Mouse (Mus musculus) cerebellum, adult 9-10 months (tissue): Measurements from ENCODE around the gene Vars2.

Experiments used
- DNase-seq: peaks from one replicate; pipeline ENCODE4 v3.0.0; 2022

The Vars2 gene

DNA sequence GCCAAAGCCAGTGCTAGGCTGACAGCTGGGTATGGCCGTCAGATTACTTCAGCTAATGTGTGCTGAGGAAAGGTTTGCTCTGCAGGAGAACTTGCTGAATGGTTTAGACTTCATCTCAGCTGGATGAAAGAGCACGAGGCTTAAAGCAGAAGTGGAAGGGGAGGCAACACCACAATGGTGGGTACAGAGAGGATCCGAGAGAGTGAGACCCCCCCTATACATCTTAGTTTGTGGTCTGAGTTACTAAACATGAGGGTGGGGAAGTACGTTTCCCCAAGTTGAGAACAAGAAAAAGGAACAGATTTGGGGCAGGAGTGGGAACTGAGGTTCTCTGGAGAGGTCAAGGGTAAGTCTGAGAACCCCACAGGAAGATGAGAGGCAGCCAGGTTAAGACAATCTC is 25.0 kb upstream of the Vars2 start:
- DNase-seq, result no peak

GRCm38 (mm10) chr17:35691811-35692210 is 24.4 kb upstream of the Vars2 start:
- no peak for DNase-seq

GRCm38 (mm10) chr17:35689936-35690645 is 22.7 kb upstream of the Vars2 start:
- no peak for DNase-seq

GRCm38 (mm10) chr17:35688347-35689175 is 21.2 kb upstream of the Vars2 start:
- DNase-seq, result no peak

GRCm38 (mm10) chr17:35685061-35685460 is 17.7 kb upstream of the Vars2 start:
- DNase-seq, result no peak

DNA sequence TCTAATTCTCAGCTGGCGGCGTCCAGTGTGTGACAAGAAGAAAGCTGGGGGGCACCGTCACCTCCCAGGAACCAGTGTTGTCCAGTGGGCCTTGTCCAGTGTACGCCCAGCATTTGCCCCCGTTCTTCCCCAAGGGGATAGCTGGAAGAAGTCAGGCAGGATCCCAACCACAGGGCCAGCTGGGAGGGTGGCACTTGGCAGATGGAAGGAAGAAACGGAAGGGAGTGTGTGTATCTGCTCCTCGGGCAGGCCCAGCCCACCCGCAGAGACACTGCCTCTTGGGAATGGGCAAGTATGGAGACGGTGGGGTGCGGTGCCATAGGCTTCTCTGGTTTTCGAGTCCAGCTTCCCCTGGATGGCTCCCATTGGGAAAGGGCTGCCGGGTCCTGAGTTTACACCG is 14.6 kb upstream of the Vars2 start:
- no peak for DNase-seq

DNA sequence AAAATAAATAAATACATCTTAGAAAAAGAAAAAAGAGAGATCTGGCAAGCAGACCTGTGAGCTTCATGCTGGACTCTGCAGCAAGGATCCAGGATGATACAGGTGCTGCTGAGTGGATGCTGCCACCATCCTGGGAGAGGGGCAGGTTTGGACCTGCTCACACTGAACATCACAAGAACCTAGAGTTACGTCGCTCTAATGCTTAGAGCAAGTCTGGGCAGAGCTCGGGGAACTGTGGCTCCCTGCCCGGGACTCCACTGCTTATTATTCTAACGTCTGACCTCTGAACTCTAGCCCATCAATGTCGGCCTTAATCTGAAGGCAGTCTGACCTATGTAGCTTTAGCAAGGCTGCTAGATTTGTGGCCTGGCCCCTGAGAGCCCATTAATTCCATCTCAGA is 13.2 kb upstream of the Vars2 start:
- DNase-seq, result no peak

DNA sequence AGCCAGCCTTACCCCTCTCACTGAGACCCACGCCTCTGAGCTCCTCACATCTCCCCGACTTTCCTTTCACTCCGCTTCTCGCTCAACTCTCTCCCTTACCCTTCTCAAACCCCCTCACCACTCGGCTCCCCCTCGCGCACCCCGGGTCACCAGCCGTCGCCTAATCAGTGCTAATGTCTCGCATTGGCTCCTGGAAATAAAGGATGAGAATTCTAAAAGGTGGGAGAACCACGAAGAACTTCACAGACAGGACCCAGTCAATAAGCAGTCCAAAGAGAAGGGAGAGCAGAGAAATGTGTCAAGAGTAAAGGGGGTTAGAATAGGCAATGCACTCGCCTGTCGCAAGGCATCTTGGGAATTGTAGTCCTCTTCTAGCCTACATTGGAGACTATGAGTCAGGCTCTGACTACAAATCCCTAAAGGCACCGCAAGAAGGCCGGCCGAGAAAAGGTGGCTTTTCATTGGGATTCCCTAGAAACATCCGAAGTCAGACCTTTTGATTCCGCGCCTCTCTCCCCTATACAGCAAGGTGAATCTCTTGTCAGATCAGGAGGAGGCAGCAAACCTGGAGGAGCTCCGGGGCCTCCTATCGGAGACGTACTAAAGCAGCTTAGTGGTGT is 6.1 kb upstream of the Vars2 start, which contains the start of gene Gtf2h4:
Gene Gtf2h4 (minus strand): TSS at position 324 of the 620 bp plus-strand sequence.
- peak; percentile 98 for DNase-seq

- no peak for DNase-seq
Measured at GRCm38 (mm10) chr17:35672527-35672926, 5.1 kb upstream of the Vars2 start.

DNA sequence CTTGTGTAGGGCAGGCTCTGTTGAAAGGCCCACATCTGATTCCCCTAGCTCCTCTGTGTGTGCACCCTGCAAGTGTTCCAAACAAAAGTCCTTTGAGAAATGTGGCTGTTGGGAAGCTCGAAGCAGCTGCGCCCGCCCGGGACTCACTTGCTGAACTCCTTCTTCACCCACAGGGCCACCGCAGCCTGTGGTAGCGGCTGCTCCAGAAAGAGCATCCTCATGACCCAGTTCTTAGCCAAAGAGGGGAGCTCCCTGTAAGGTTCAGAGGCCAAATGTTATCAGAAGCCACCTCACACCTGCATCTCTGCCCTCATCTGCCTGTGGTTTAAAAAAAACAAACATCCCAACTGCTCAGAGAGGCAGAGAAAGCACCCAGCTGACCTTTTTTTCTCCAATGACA is 4.5 kb upstream of the Vars2 start:
- DNase-seq, result no peak

DNA sequence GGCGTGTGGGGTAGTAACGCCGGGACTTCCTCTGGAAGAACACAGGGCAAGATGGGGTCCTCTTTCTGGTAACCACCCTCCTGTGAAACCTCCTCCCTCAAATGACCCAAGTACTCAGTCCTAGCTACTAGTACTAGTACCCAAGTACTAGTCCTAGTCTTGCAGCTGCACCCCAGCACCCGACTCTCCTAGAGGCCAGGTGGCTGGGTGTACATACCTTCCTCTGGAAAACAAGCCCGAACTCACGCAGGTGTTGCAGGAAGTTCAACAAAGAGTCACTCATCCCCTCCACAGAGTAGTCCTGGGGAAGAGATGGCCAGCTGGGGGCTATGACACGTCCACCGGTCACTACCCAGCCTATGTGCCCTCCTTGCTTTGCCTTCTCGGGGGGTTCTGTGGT is 2.3 kb upstream of the Vars2 start:
- DNase-seq, result no peak

GRCm38 (mm10) chr17:35666851-35667256 is 538 bp downstream of the Vars2 start:
- DNase-seq, result no peak

GRCm38 (mm10) chr17:35665957-35666515 is 1.4 kb downstream of the Vars2 start:
- no peak for DNase-seq

DNA sequence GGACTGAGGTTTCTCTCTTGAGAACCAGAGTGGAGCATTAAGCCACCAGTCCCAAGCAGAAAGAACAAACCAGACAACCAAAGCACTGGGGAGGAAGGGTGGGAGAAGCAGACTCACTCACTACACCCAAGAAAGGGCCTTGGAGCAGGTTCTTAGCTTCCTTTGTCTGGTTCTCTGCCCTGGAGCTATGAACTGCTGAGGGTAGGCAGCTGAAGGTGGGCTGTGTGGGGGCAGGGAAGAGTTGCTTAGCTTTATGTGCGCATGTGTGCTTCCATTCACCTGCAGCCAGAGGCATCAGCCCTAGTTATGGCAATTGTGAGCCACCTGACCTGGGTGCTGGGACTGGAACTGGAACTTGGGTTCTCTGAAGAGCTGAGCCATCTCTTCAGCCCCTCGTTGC is 14.3 kb downstream of the Vars2 start:
- no peak for DNase-seq

DNA sequence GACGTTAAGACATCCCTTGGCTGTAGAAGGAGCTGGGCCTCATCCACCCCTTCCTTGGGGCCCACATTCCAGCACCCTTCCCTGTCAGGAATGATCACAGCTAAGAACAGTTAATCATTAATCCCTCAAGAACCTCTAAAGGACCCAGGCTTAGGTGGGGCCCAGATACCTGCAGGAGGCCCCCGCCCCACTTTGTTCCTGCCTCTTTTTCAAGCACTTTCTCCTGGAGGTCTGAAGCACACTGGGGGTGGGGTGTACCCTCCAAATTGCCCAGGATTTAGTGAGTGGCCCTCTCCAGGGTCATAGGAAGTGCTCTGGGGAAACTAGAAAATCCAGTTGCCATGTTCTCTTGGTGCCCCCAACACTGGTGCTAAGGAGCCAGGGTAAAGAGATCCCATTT is 18.0 kb downstream of the Vars2 start:
- DNase-seq, result no peak

GRCm38 (mm10) chr17:35643609-35644236 is 23.7 kb downstream of the Vars2 start, which contains the start of gene Mucl3:
Gene Mucl3, minus strand, starts transcription at chr17:35643695.
- no peak for DNase-seq

DNA sequence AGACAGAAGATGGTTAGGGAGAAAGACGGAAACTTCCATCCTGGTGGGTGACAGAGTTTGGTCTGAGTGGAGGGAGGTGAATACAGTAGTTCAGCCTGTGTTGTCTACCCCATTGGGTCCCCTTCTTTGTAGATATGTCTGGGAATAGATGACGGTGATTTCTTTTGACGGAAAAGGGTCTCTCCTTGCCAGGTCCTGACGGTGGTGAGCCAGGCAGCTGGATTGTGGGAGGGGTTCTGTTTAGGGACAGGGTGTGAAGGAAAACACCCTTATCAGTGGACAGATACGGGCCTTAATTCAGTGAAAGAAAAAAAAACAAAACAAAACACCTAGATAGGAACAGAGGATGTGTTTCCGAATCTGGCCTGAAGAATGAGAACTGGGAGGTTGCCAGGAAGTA is 28.0 kb downstream of the Vars2 start:
- DNase-seq, result no peak

GRCm38 (mm10) chr17:35638475-35639190 is 28.8 kb downstream of the Vars2 start:
- no peak for DNase-seq

DNA sequence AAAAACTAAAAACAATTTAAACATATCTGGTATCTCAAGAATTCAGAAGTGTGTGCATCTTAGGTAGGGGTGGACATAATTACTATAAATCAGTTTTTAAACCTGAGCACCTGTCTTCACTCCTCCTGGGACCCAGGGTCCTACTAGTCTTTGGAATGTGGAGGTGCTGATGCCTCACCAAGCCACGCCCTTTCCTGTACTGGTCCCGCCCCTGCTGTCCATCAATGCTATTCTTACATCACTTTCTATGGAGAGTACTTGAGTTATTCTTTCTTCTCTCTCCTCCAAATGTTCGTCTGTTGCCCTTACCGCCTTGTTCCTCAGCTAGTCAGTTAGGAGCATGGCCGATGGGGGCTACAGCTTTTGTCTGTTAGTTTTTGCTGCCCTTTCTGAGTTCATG is 31.0 kb downstream of the Vars2 start:
- peak; percentile 55 for DNase-seq

- peak; percentile 88 for DNase-seq
Measured at GRCm38 (mm10) chr17:35635699-35636111, 31.7 kb downstream of the Vars2 start.

GRCm38 (mm10) chr17:35635202-35635601 is 32.2 kb downstream of the Vars2 start:
- DNase-seq, result no peak

DNA sequence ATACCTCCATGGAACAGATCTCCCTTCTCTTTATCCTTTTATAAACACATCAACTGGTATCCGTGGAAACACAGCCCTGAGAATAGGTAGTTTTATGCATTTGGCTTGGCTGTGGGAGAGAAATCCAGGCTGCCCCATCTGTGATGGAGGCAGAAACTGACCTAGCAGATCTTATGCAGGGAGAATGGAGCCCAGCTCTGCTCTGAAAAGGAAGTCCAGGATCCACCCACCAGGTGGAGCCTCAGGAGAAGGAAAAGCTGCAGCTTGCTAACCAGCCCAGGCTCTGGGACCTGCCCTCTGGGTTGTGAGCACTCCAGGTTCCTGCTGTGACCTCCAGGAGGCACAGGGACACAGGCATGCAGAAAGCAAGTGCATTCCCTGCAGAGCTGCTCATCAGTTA is 33.4 kb downstream of the Vars2 start:
- no peak for DNase-seq
